Mouse (Mus musculus) granulocyte monocyte progenitor cell, adult 5-6 weeks (primary cell): Measurements from ENCODE around the gene Ddx4. TPM values are rescaled to one million over a fixed set of nuclear protein-coding genes. Genes with fewer than 3 reads are reported as not detected.

Experiments used
- ATAC-seq: replicated peaks from 2 replicates; pipeline ENCODE4 v1.8.0; 2016; ENCODE audit warnings: mild to moderate bottlenecking, moderate TSS enrichment, inconsistent platforms; ENCODE audit not compliant: poor library complexity, severe bottlenecking
- total RNA-seq, 2 experiments: library from RNA; stranded (forward) in 1 of 2; stranded (reverse) in 1 of 2; fragments of 200-712, 200-1000 nt in 1 of 2; fragments of >200 nt in 1 of 2; fragmentation: Nextera tagmentation in 1 of 2; gene quantifications; 2 replicates each; pipeline ENCODE4 v1.2.3; 2014 to 2017

Ddx4 gene
- not detected in 2 replicates for total RNA-seq (2014; fragmentation: Nextera tagmentation)
- not detected in 2 replicates for total RNA-seq (2017)

GRCm38 (mm10) chr13:112652205-112652604 is at the start of gene Ddx4:
Gene Ddx4 (minus strand): TSS chr13:112652475.
- no peak for ATAC-seq

GRCm38 (mm10) chr13:112701256-112701655 is 49.0 kb upstream of the Ddx4 start:
- no peak for ATAC-seq

GRCm38 (mm10) chr13:112695526-112696240 is 43.4 kb upstream of the Ddx4 start:
- ATAC-seq: 0 out of 2 replicates have a peak, but pooled peaks have one; percentile 9

GRCm38 (mm10) chr13:112692870-112693553 is 40.7 kb upstream of the Ddx4 start:
- no peak for ATAC-seq

GRCm38 (mm10) chr13:112686155-112686554 is 33.9 kb upstream of the Ddx4 start:
- no peak for ATAC-seq

GRCm38 (mm10) chr13:112683970-112684369 is 31.7 kb upstream of the Ddx4 start:
- no peak for ATAC-seq

GRCm38 (mm10) chr13:112683312-112683711 is 31.0 kb upstream of the Ddx4 start:
- ATAC-seq: no peak

GRCm38 (mm10) chr13:112678154-112678553 is 25.9 kb upstream of the Ddx4 start:
- no peak for ATAC-seq

- ATAC-seq: peak; percentile 74
These were observed 21.7 kb upstream of the Ddx4 start for GRCm38 (mm10) chr13:112673899-112674447.

GRCm38 (mm10) chr13:112672797-112673196 is 20.5 kb upstream of the Ddx4 start:
- ATAC-seq: no peak

GRCm38 (mm10) chr13:112671708-112672107 is 19.4 kb upstream of the Ddx4 start:
- ATAC-seq: no peak

- peak; percentile 48; the same call in 1 of the 2 replicates for ATAC-seq
These were observed 14.9 kb upstream of the Ddx4 start for GRCm38 (mm10) chr13:112667215-112667614.

- ATAC-seq: peak; percentile 93
These were observed 14.3 kb upstream of the Ddx4 start for GRCm38 (mm10) chr13:112666433-112667024.

GRCm38 (mm10) chr13:112661687-112662086 is 9.4 kb upstream of the Ddx4 start:
- no peak for ATAC-seq

GRCm38 (mm10) chr13:112660574-112661381 is 8.5 kb upstream of the Ddx4 start, which contains the start of gene Slc38a9:
Gene Slc38a9 (plus strand): TSS chr13:112660751.
- peak; percentile 96 for ATAC-seq

- no peak for ATAC-seq
These were observed 7.8 kb upstream of the Ddx4 start for GRCm38 (mm10) chr13:112659986-112660573.

GRCm38 (mm10) chr13:112651183-112651582 is 1.1 kb downstream of the Ddx4 start:
- no peak for ATAC-seq

- ATAC-seq: no peak
These were observed 6.6 kb downstream of the Ddx4 start for GRCm38 (mm10) chr13:112645529-112646186.

GRCm38 (mm10) chr13:112644996-112645395 is 7.3 kb downstream of the Ddx4 start:
- ATAC-seq: no peak
